Mouse (Mus musculus) cerebellum, adult 8-10 months (tissue): ENCODE data around the gene Itprid2.
"Not testable (repeated sequence)": the region's sequence is repeated elsewhere in the genome, so short reads cannot be mapped to it uniquely, and the experiment has no call there.

Source experiments
- DNase-seq: peaks from one replicate; pipeline ENCODE4 v3.0.0; 2022

Itprid2 gene

GRCm38 (mm10) chr2:79634528-79635400, at the start of gene Itprid2:
TSS of gene Itprid2 (plus strand) at chr2:79635352.
- DNase-seq, result peak; percentile 98

GRCm38 (mm10) chr2:79596177-79596576, 39.0 kb upstream of the Itprid2 start:
- no peak for DNase-seq

GRCm38 (mm10) chr2:79597090-79597489, 38.1 kb upstream of the Itprid2 start:
- DNase-seq, result no peak

- DNase-seq, result not testable (repeated sequence)
Measured at GRCm38 (mm10) chr2:79601109-79601508, 34.0 kb upstream of the Itprid2 start.

- DNase-seq, result peak; percentile 11
Measured at GRCm38 (mm10) chr2:79601691-79602116, 33.4 kb upstream of the Itprid2 start.

- no peak for DNase-seq
Measured at GRCm38 (mm10) chr2:79602306-79602705, 32.8 kb upstream of the Itprid2 start.

GRCm38 (mm10) chr2:79603363-79603762, 31.8 kb upstream of the Itprid2 start:
- no peak for DNase-seq

GRCm38 (mm10) chr2:79606033-79606432, 29.1 kb upstream of the Itprid2 start:
- DNase-seq, result no peak

GRCm38 (mm10) chr2:79607181-79607580, 28.0 kb upstream of the Itprid2 start:
- DNase-seq, result no peak

- DNase-seq, result no peak
Measured at GRCm38 (mm10) chr2:79608301-79609074, 26.7 kb upstream of the Itprid2 start.

- no peak for DNase-seq
Measured at GRCm38 (mm10) chr2:79610894-79611293, 24.3 kb upstream of the Itprid2 start.

GRCm38 (mm10) chr2:79618145-79618544, 17.0 kb upstream of the Itprid2 start:
- DNase-seq, result no peak

GRCm38 (mm10) chr2:79618614-79619568, 16.3 kb upstream of the Itprid2 start:
- DNase-seq, result no peak

GRCm38 (mm10) chr2:79623256-79623655, 11.9 kb upstream of the Itprid2 start:
- no peak for DNase-seq

GRCm38 (mm10) chr2:79627624-79628023, 7.5 kb upstream of the Itprid2 start:
- DNase-seq, result no peak

GRCm38 (mm10) chr2:79630231-79630630, 4.9 kb upstream of the Itprid2 start:
- no peak for DNase-seq

GRCm38 (mm10) chr2:79635426-79636291, 507 bp downstream of the Itprid2 start:
- peak; percentile 76 for DNase-seq

- DNase-seq, result no peak
Measured at GRCm38 (mm10) chr2:79638924-79639323, 3.8 kb downstream of the Itprid2 start.

GRCm38 (mm10) chr2:79646237-79646688, 11.1 kb downstream of the Itprid2 start:
- DNase-seq, result peak; percentile 70

- DNase-seq, result no peak
Measured at GRCm38 (mm10) chr2:79647094-79647493, 11.9 kb downstream of the Itprid2 start.

GRCm38 (mm10) chr2:79647728-79648127, 12.6 kb downstream of the Itprid2 start:
- no peak for DNase-seq
